Mouse (Mus musculus): ENCODE results near the gene Ntrk1. TPM values are rescaled to one million over a fixed set of nuclear protein-coding genes. Genes with fewer than 3 reads are reported as not detected.

Gene Ntrk1
- total RNA-seq (2014; rRNA removed; ENCODE audit: low replicate concordance): 0.11 and 0.62 TPM in 2 replicates
- polyA plus RNA-seq (2015; fragmentation: Nextera tagmentation; extraction: Ambion mirVana): 0.15 and 0.16 TPM in 2 replicates

- Histone ChIP-seq H3K4me1 (ENCODE audit: control insufficient read depth, insufficient read depth) (no peaks in the 10 kb centered on the region; the same call in 1 of the 2 replicates), H3K4me2 (ENCODE audit: low read depth, low read length) (peak within 1 kb of the TSS; percentile 34), H3K27ac (ENCODE audit: low read depth) (no peak within 1 kb of the TSS), H3K4me3 (ENCODE audit: low read depth, low read length) (peak within 1 kb of the TSS; percentile 26), H3K27me3 (ENCODE audit: control insufficient read depth, insufficient read depth, low read length) (peaks cover 98% of the 10 kb centered on the region), H3K9me3 (replicated peaks; ENCODE audit: control insufficient read depth, low read length) (no peaks in the 10 kb centered on the region), H3K36me3 (replicated peaks; ENCODE audit: control insufficient read depth, insufficient read depth, low read length) (no peaks in the 10 kb centered on the region), H3K9ac (replicated peaks; ENCODE audit: low read depth, low read length) (0 out of 2 replicates have a peak within 1 kb of the TSS, but pooled peaks have one; percentile 10)
- WGBS: 1% methylated on average over 41 of the region's 47 CpGs
- DNase-seq (ENCODE audit: low spot score) (no peak), ATAC-seq (ENCODE audit: insufficient read depth, low read depth) (peak; percentile 40)
- TF ChIP-seq CTCF (IDR thresholded peaks at IDR 0.05; ENCODE audit: low read depth) (no peak), EP300 (IDR thresholded peaks at IDR 0.05; ENCODE audit: low read depth) (no peak)
Measured at GRCm38 (mm10) chr3:87794922-87795325, at the start of gene Ntrk1. Gene Ntrk1 (minus strand): TSS chr3:87795162.

- ATAC-seq (ENCODE audit: insufficient read depth, low read depth): no peak
- peaks cover 7% of the 10 kb centered on the region; the same call in 1 of the 2 replicates for H3K27me3 ChIP-seq (ENCODE audit: control insufficient read depth, insufficient read depth, low read length)
- H3K36me3 ChIP-seq (replicated peaks; ENCODE audit: control insufficient read depth, insufficient read depth, low read length): no peaks in the 10 kb centered on the region
- no peak overlapping the region for H3K9ac ChIP-seq (replicated peaks; ENCODE audit: low read depth, low read length)
- H3K4me1 ChIP-seq (ENCODE audit: control insufficient read depth, insufficient read depth): no peaks in the 10 kb centered on the region
- no peak overlapping the region for H3K4me2 ChIP-seq (ENCODE audit: low read depth, low read length)
- H3K9me3 ChIP-seq (replicated peaks; ENCODE audit: control insufficient read depth, low read length): no peaks in the 10 kb centered on the region
- no peak overlapping the region for H3K4me3 ChIP-seq (ENCODE audit: low read depth, low read length)
- TF ChIP-seq CTCF (IDR thresholded peaks at IDR 0.05; ENCODE audit: low read depth): no peak
- TF ChIP-seq EP300 (IDR thresholded peaks at IDR 0.05; ENCODE audit: low read depth): no peak
- DNase-seq (ENCODE audit: low spot score): no peak
- no peak overlapping the region for H3K27ac ChIP-seq (ENCODE audit: low read depth)
Measured at GRCm38 (mm10) chr3:87840858-87841257, 45.9 kb upstream of the Ntrk1 start.

DNA sequence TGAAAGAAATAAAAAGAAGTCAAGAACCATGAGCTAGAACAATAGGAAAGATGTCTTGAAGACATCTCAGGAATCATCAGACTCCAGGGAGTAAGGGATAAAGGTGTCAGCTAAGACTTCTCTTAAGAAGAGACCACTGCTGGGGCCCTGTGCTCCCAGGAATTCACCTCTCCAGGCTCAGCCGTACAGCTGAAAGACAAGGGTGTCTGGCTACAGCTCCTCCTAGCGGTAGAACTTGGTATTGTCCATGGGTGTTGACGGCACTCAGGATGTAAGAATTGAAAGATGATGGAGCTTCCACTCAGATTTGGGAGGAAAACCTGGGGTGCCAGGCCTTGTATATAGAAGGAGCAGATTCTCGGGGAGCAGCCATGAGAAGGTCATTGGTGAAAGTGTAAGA is 43.7 kb upstream of the Ntrk1 start:
- Histone ChIP-seq H3K9ac (replicated peaks; ENCODE audit: low read depth, low read length) (no peak overlapping the region), H3K4me2 (ENCODE audit: low read depth, low read length) (no peak overlapping the region), H3K9me3 (replicated peaks; ENCODE audit: control insufficient read depth, low read length) (no peaks in the 10 kb centered on the region), H3K4me3 (ENCODE audit: low read depth, low read length) (no peak overlapping the region), H3K4me1 (ENCODE audit: control insufficient read depth, insufficient read depth) (no peaks in the 10 kb centered on the region), H3K27ac (ENCODE audit: low read depth) (no peak overlapping the region), H3K27me3 (ENCODE audit: control insufficient read depth, insufficient read depth, low read length) (peaks cover 7% of the 10 kb centered on the region; the same call in 1 of the 2 replicates), H3K36me3 (replicated peaks; ENCODE audit: control insufficient read depth, insufficient read depth, low read length) (no peaks in the 10 kb centered on the region)
- TF ChIP-seq EP300 (IDR thresholded peaks at IDR 0.05; ENCODE audit: low read depth) (no peak), CTCF (IDR thresholded peaks at IDR 0.05; ENCODE audit: low read depth) (peak; percentile 92)
- WGBS: 2% methylated on average over 4 of the region's 4 CpGs
- DNase-seq (ENCODE audit: low spot score) (peak; percentile 46), ATAC-seq (ENCODE audit: insufficient read depth, low read depth) (no peak)

DNA sequence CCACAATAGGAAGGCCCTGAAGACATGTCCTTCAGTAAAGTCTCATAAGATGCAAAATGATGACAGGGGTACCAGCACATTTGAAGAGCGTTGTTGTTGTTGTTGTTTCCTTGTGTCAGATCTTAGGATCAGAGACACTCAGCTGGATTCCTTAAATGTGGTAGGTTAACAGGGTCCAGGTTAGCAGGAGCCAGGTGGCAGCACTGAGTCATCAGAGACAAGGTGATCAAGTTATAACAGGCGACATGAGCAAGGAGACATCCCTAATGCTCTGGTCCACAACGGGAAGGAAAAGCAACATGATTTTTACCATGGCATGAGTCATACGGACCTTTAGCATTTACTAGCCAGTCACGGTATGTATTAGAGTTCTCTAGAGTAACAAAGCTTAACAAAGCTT is 38.5 kb upstream of the Ntrk1 start:
- Histone ChIP-seq H3K9ac (replicated peaks; ENCODE audit: low read depth, low read length) (no peak overlapping the region), H3K36me3 (replicated peaks; ENCODE audit: control insufficient read depth, insufficient read depth, low read length) (no peaks in the 10 kb centered on the region), H3K4me1 (ENCODE audit: control insufficient read depth, insufficient read depth) (no peaks in the 10 kb centered on the region), H3K27ac (ENCODE audit: low read depth) (no peak overlapping the region), H3K9me3 (replicated peaks; ENCODE audit: control insufficient read depth, low read length) (no peaks in the 10 kb centered on the region), H3K4me3 (ENCODE audit: low read depth, low read length) (no peak overlapping the region), H3K4me2 (ENCODE audit: low read depth, low read length) (no peak overlapping the region), H3K27me3 (ENCODE audit: control insufficient read depth, insufficient read depth, low read length) (no peaks in the 10 kb centered on the region)
- WGBS: 65% methylated on average over 5 of the region's 5 CpGs
- ATAC-seq (ENCODE audit: insufficient read depth, low read depth): no peak
- DNase-seq (ENCODE audit: low spot score): no peak
- TF ChIP-seq EP300 (IDR thresholded peaks at IDR 0.05; ENCODE audit: low read depth): no peak
- no peak; the same call in 1 of the 2 replicates for TF ChIP-seq CTCF (IDR thresholded peaks at IDR 0.05; ENCODE audit: low read depth)

DNA sequence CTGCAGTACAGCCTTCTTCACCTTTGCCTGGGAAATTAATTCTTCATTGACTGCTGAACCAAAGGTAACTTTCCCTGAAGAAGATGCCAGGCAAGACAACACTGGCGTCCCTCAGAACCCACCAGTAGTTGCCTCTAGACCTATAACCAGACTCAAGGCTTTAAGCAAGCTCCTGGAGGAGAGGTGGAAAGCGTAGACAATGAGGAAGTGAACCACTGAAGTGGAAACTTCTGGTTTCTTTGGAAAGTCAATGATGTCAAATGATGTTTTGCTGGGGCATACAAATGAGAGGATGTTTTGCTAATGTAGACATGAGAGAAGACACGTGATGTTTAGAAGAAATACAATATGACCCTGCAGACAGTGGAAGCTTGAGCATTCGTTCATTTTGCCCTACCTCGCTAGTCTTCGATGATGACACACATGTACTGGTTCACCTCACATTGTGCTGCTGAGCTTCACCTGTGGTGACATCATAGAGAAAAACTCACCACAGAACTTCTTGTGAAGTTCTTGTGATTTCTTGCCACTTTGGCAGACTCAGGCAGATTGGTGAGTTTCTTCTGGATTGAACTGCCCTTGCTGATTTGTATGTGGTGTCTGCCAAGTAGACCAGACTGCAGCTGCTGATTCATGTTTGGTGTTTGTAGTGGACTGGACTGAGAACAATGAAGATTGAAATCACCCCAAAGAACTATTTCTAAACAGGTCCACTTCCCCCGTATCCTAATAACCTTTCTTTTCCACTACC is 37.3 kb upstream of the Ntrk1 start:
- DNase-seq (ENCODE audit: low spot score) (no peak), ATAC-seq (ENCODE audit: insufficient read depth, low read depth) (no peak)
- Histone ChIP-seq H3K9me3 (replicated peaks; ENCODE audit: control insufficient read depth, low read length) (no peaks in the 10 kb centered on the region), H3K4me2 (ENCODE audit: low read depth, low read length) (no peak overlapping the region), H3K27ac (ENCODE audit: low read depth) (no peak overlapping the region), H3K27me3 (ENCODE audit: control insufficient read depth, insufficient read depth, low read length) (no peaks in the 10 kb centered on the region), H3K4me3 (ENCODE audit: low read depth, low read length) (no peak overlapping the region), H3K36me3 (replicated peaks; ENCODE audit: control insufficient read depth, insufficient read depth, low read length) (no peaks in the 10 kb centered on the region), H3K4me1 (ENCODE audit: control insufficient read depth, insufficient read depth) (no peaks in the 10 kb centered on the region), H3K9ac (replicated peaks; ENCODE audit: low read depth, low read length) (no peak overlapping the region)
- TF ChIP-seq EP300 (IDR thresholded peaks at IDR 0.05; ENCODE audit: low read depth) (no peak), CTCF (IDR thresholded peaks at IDR 0.05; ENCODE audit: low read depth) (no peak)
- 76% methylated on average over 7 of the region's 7 CpGs for WGBS

All from heart, postnatal 0 days (tissue).